ENCODE assay signal across 8 mouse cellular contexts in the genomic region with DNA sequence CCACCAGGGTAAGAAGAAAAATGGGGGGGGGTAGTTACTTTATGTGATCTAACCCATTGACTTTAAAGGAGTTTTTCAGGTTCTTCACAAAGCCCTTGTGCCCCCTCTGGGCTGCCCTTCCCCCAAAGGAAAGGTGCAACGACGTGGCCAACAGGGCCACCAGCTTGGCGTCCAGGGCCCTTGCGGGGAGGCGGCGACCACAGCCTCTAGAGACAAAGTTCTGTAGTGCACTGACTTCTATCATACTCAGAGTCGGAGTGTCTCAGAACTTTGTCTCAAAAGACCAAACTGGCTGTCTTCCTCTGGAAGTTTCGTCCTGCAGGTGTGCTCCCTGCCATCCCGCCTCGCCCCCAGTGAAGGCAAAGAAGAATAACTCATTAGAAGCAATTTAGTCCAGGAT.
DNase-seq lines count a peak whose midpoint lies in the region; ATAC-seq and TF ChIP-seq lines count a peak whose summit lies in the region.

No protein-coding gene starts in this region.

- ATAC-seq in hindbrain, embryonic 14.5 days (ENCODE audit: low FRiP score), result no peak
- ATAC-seq in midbrain, embryonic 16.5 days, result no peak

- no peak for TF ChIP-seq CTCF in liver, adult 2 months (IDR thresholded peaks at IDR 0.05; ENCODE audit: low read depth, low read length)

- no peak for TF ChIP-seq POLR2A in liver, adult 2 months (IDR thresholded peaks at IDR 0.05; ENCODE audit: extremely low read depth, insufficient read depth, low read length)

- no peaks in the 10 kb centered on the region for H3K9me3 ChIP-seq in hindbrain, embryonic 14.5 days (ENCODE audit: control insufficient read depth, low read length)
- H3K9me3 ChIP-seq in midbrain, embryonic 16.5 days (replicated peaks; ENCODE audit: control insufficient read depth, low read length, poor library complexity, severe bottlenecking), result no peaks in the 10 kb centered on the region

- 13% methylated on average over 10 of the region's 10 CpGs for WGBS in liver, adult 2 months
- 28% methylated on average over 10 of the region's 10 CpGs for WGBS in hindbrain, embryonic 14.5 days
- 32% methylated on average over 10 of the region's 10 CpGs for WGBS in midbrain, embryonic 16.5 days

- peak overlapping the region; percentile 96 for H3K4me3 ChIP-seq in liver, adult 2 months (ENCODE audit: insufficient read depth, low read depth, low read length)
- H3K4me3 ChIP-seq in hindbrain, embryonic 14.5 days (replicated peaks; ENCODE audit: low read length), result peak overlapping the region; percentile 64
- H3K4me3 ChIP-seq in midbrain, embryonic 16.5 days (ENCODE audit: low read depth, low read length), result peak overlapping the region; percentile 74; the same call in 1 of the 2 replicates

- peak overlapping the region; percentile 98 for H3K4me2 ChIP-seq in hindbrain, embryonic 14.5 days (replicated peaks)
- H3K4me2 ChIP-seq in midbrain, embryonic 16.5 days (ENCODE audit: low read length), result peak overlapping the region; percentile 98

- peak overlapping the region; percentile 99 for H3K9ac ChIP-seq in liver, adult 2 months (ENCODE audit: low read depth, low read length)
- H3K9ac ChIP-seq in hindbrain, embryonic 14.5 days, result no peak overlapping the region
- no peak overlapping the region for H3K9ac ChIP-seq in midbrain, embryonic 16.5 days (ENCODE audit: low read depth, low read length)

- H3K79me2 ChIP-seq in liver, adult 2 months (ENCODE audit: control insufficient read depth, insufficient read depth, low read length), result peaks cover 5% of the 10 kb centered on the region; the same call in 1 of the 2 replicates

- peaks cover 8% of the 10 kb centered on the region for H3K4me1 ChIP-seq in liver, adult 2 months (ENCODE audit: control insufficient read depth, insufficient read depth, low read length)
- H3K4me1 ChIP-seq in hindbrain, embryonic 14.5 days (replicated peaks; ENCODE audit: control insufficient read depth, insufficient read depth, low read length), result peaks cover 10% of the 10 kb centered on the region
- peaks cover 3% of the 10 kb centered on the region; the same call in 1 of the 2 replicates for H3K4me1 ChIP-seq in midbrain, embryonic 16.5 days (ENCODE audit: control insufficient read depth, insufficient read depth, low read length)

- H3K27ac ChIP-seq in liver, adult 2 months (replicated peaks; ENCODE audit: insufficient read depth, low read depth, low read length), result peak overlapping the region; percentile 98
- H3K27ac ChIP-seq in hindbrain, embryonic 14.5 days, result no peak overlapping the region
- H3K27ac ChIP-seq in midbrain, embryonic 16.5 days (ENCODE audit: low read length), result no peak overlapping the region

- no peaks in the 10 kb centered on the region for H3K27me3 ChIP-seq in liver, adult 2 months (ENCODE audit: control insufficient read depth, insufficient read depth, low read length)
- H3K27me3 ChIP-seq in hindbrain, embryonic 14.5 days (ENCODE audit: control insufficient read depth, insufficient read depth, low read length), result peaks cover 20% of the 10 kb centered on the region
- peaks cover 5% of the 10 kb centered on the region; the same call in 1 of the 2 replicates for H3K27me3 ChIP-seq in midbrain, embryonic 16.5 days (ENCODE audit: control insufficient read depth, insufficient read depth, low read depth, low read length)

- DNase-seq in liver, adult 2 months (ENCODE audit: extremely low read depth, low read depth, low spot score), result no peak
- DNase-seq in liver, result no peak
- DNase-seq in embryo, embryonic 9.5 days (ENCODE audit: extremely low spot score), result peak; percentile 12
- DNase-seq in hindbrain, embryonic 14.5 days (ENCODE audit: low spot score), result no peak
- no peak for DNase-seq in frontal cortex, adult 2 months (ENCODE audit: extremely low spot score in 1 of 2, low spot score in 1 of 2)
- no peak for DNase-seq in gastrocnemius, postnatal 10 days
- no peak for DNase-seq in lung, postnatal 25 days (ENCODE audit: low spot score)

- H3K36me3 ChIP-seq in liver, adult 2 months (ENCODE audit: control insufficient read depth, insufficient read depth, low read length), result no peaks in the 10 kb centered on the region
- H3K36me3 ChIP-seq in hindbrain, embryonic 14.5 days (replicated peaks; ENCODE audit: control insufficient read depth, insufficient read depth), result no peaks in the 10 kb centered on the region
- H3K36me3 ChIP-seq in midbrain, embryonic 16.5 days (ENCODE audit: control insufficient read depth, insufficient read depth, low read length), result no peaks in the 10 kb centered on the region
